Mouse (Mus musculus) stomach, embryonic 16.5 days (tissue): Measurements from ENCODE around the gene Zfp97. TPM values are rescaled to one million over a fixed set of nuclear protein-coding genes. Genes with fewer than 3 reads are reported as not detected.
"Not testable (repeated sequence)": the region's sequence is repeated elsewhere in the genome, so short reads cannot be mapped to it uniquely, and the experiment has no call there.

Experiments
- ATAC-seq: fragments of 200-750 bp; cut with Nextera tagmentation; 2 replicates; pipeline ENCODE4 v1.8.0; 2017; ENCODE audit warnings: moderate number of reproducible peaks, moderate TSS enrichment; ENCODE audit not compliant: insufficient read depth, low FRiP score
- H3K27ac ChIP-seq: fragments of 300-500 bp; sonication (generic); 2 replicates; pipeline ENCODE4 v1.5.1; 2014; ENCODE audit warnings: low read length
- H3K27me3 ChIP-seq: fragments of 300-500 bp; sonication (generic); 2 replicates; pipeline ENCODE4 v1.6.1; 2014; ENCODE audit warnings: low read length, control low read depth, mixed read lengths; ENCODE audit not compliant: control insufficient read depth, insufficient read depth
- H3K36me3 ChIP-seq: fragments of 300-500 bp; sonication (generic); 2 replicates; pipeline ENCODE4 v1.6.1; 2014; ENCODE audit warnings: low read length; ENCODE audit not compliant: control insufficient read depth, insufficient read depth
- H3K4me1 ChIP-seq: fragments of 300-500 bp; sonication (generic); 2 replicates; pipeline ENCODE4 v1.6.1; 2014; ENCODE audit warnings: low read length, control low read depth, mixed read lengths; ENCODE audit not compliant: control insufficient read depth, insufficient read depth
- H3K4me2 ChIP-seq: fragments of 300-500 bp; sonication (generic); 2 replicates; pipeline ENCODE4 v1.6.1; 2014; ENCODE audit warnings: low read depth, low read length, mixed read lengths
- H3K4me3 ChIP-seq: fragments of 300-500 bp; sonication (generic); replicated peaks from 2 replicates; pipeline ENCODE4 v1.5.1; 2014; ENCODE audit warnings: mild to moderate bottlenecking, low read length
- H3K9ac ChIP-seq: fragments of 300-500 bp; sonication (generic); 2 replicates; pipeline ENCODE4 v1.6.1; 2014; ENCODE audit warnings: low read length
- H3K9me3 ChIP-seq: fragments of 300-500 bp; sonication (generic); replicated peaks from 2 replicates; pipeline ENCODE4 v1.6.1; 2016; ENCODE audit warnings: low read length, control low read depth; ENCODE audit not compliant: control insufficient read depth
- WGBS: fragments of 180-500 bp; shearing (Covaris S2); extraction: QIAGEN DNeasy Blood & Tissue Kit; methylation state at CpG from one replicate; pipeline ENCODE4 v1.1.7; 2014; 5-methylcytosine and 5-hydroxymethylcytosine counted together
- polyA plus RNA-seq: library from polyadenylated mRNA; unstranded; fragments of >200 nt; fragmentation: Nextera tagmentation; extraction: Ambion mirVana; gene quantifications from 2 replicates; pipeline ENCODE4 v1.2.1, GENCODE M21; 2015

Zfp97 gene
- 4.7 and 5.8 TPM in 2 replicates for polyA plus RNA-seq

DNA sequence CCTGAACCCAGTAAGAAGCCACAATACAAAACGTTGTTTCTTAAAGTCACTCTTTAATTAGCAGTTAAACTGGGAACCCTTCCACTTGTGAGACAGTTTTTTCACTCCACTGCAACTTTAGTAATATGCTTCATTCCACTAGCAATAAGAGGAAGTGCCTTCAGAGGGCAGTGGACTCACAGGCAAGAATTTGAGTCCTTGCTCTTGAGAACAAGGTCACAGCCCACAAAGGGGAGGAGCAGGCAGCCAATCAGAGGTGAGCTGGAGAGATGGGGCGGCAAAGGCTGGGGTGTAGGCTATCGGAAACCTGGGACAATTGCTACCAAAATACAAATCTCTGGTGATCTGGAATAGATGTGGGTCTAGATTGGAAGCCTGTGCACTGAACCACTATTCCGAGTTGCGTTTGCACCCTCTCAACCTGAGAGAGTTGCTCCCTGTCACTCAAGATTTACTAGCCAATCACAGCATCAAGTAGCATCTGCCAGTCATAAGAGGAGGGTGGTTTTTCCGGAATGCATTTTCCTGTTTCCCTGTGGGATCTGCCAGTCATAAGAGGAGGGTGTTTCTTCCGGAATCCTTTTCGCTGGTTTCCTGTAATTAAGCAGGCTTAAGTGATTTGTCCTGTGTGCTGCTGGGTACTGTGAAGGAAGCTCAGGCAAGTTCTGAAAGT, at the start of gene Zfp97:
Gene Zfp97, plus strand, starts transcription at position 586 of the 673 bp plus-strand sequence.
- H3K4me3 ChIP-seq, H3K27me3 ChIP-seq, H3K27ac ChIP-seq, H3K4me2 ChIP-seq, H3K9ac ChIP-seq, H3K9me3 ChIP-seq, H3K4me1 ChIP-seq, H3K36me3 ChIP-seq: not testable (repeated sequence)
- WGBS = no CpG with 5 or more reads among the region's 8 CpGs
- ATAC-seq = peak; percentile 95

DNA sequence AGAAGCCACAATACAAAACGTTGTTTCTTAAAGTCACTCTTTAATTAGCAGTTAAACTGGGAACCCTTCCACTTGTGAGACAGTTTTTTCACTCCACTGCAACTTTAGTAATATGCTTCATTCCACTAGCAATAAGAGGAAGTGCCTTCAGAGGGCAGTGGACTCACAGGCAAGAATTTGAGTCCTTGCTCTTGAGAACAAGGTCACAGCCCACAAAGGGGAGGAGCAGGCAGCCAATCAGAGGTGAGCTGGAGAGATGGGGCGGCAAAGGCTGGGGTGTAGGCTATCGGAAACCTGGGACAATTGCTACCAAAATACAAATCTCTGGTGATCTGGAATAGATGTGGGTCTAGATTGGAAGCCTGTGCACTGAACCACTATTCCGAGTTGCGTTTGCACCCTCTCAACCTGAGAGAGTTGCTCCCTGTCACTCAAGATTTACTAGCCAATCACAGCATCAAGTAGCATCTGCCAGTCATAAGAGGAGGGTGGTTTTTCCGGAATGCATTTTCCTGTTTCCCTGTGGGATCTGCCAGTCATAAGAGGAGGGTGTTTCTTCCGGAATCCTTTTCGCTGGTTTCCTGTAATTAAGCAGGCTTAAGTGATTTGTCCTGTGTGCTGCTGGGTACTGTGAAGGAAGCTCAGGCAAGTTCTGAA, 57.7 kb downstream of the Zfp97 start:
- H3K36me3 ChIP-seq, H3K9ac ChIP-seq, H3K27ac ChIP-seq, H3K9me3 ChIP-seq, H3K27me3 ChIP-seq, H3K4me1 ChIP-seq, H3K4me3 ChIP-seq, H3K4me2 ChIP-seq: not testable (repeated sequence)
- no CpG with 5 or more reads among the region's 8 CpGs for WGBS
- ATAC-seq = peak; percentile 96

DNA sequence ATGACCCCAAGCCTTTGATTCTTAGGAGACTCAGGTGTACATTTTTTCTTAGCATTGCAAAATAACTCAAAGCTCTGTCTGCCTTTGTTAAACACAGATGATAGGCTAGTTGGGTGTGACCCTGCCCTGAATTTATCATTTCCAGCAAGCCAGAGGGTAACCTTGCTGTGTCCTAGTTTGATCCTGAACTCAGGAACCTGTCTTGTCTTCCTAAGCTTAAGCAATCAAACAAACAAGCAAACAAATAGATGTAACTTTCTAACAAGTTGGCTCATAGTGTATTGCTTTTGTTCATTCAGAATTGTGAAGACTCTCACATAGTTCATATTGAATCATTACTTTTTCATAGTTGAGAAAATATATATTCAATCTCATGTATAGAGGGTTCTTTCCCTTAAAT, 73.5 kb downstream of the Zfp97 start:
- not testable (repeated sequence) for H3K4me2 ChIP-seq, H3K27me3 ChIP-seq, H3K4me3 ChIP-seq, H3K27ac ChIP-seq, H3K9ac ChIP-seq, ATAC-seq, H3K4me1 ChIP-seq, H3K9me3 ChIP-seq
- H3K36me3 ChIP-seq = peaks cover 10% of the 10 kb centered on the region; the same call in 1 of the 2 replicates

DNA sequence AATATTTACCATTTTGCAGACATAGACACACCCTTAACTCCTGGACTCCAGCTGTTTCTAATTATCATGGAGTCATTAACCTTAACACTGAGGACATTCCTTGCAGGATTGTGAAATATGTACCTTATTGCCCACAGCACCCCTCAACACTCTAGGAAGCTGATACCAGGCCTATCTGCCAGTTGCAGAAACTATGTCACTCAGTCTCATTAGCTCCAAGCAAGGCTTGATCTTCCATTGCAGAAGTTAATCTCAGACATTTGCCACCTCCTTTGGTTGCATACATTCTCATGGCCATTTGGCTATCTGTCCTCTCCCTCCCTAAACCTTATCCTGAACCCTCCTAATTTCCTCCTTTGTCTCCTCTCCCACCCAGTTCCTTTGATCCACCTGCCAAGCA, 74.0 kb downstream of the Zfp97 start:
- Histone ChIP-seq H3K4me1 (no peaks in the 10 kb centered on the region), H3K36me3 (peaks cover 10% of the 10 kb centered on the region; the same call in 1 of the 2 replicates), H3K4me2 (no peak overlapping the region), H3K4me3 (no peak overlapping the region), H3K9ac (no peak overlapping the region), H3K27ac (no peak overlapping the region), H3K27me3 (no peaks in the 10 kb centered on the region), H3K9me3 (peaks cover 10% of the 10 kb centered on the region; the same call in 1 of the 2 replicates)
- no peak for ATAC-seq

DNA sequence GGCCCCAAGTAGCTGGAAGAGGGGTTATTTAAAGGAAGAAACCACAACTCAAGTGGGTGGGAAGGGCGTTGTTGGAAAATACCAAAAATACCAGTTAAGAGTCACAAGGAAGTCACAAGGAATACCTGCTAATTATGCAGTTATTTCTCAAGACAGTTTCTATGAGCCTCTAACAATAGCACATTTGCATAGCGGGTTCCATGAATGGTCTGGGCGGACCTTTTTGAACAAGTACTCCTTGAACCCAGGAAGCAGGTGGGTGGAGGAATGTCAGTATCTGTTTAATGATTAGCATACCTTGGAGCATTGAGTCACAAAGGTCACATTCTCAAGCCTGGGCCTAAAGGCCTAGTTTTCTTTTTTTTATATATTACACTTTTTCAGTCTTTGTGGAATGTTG, 74.9 kb downstream of the Zfp97 start:
- not testable (repeated sequence) for H3K4me3 ChIP-seq, ATAC-seq, H3K27ac ChIP-seq, H3K4me2 ChIP-seq, H3K27me3 ChIP-seq, H3K9ac ChIP-seq, H3K4me1 ChIP-seq
- H3K9me3 ChIP-seq = peaks cover 12% of the 10 kb centered on the region; the same call in 1 of the 2 replicates
- 97% methylated on average over 3 of the region's 3 CpGs for WGBS
- peaks cover 10% of the 10 kb centered on the region; the same call in 1 of the 2 replicates for H3K36me3 ChIP-seq

Other genes starting within 250 kb of the Zfp97 start
- 5.9 and 6.4 TPM in 2 replicates for gene Zfp960, start 57.3 kb upstream of the Zfp97 start, polyA plus RNA-seq